In genomic region chr16:42907283-42907701, GRCm38 (mm10) we compare ENCODE assay signal across 8 mouse cellular contexts. TPM values are rescaled to one million over a fixed set of nuclear protein-coding genes. Genes with fewer than 3 reads are reported as not detected.
DNase-seq lines count a peak whose midpoint lies in the region; ATAC-seq lines count a peak whose summit lies in the region.

No protein-coding gene starts in this region.

- peaks cover 8% of the 10 kb centered on the region for H3K4me1 ChIP-seq in embryonic facial prominence, embryonic 12.5 days
- H3K4me1 ChIP-seq in limb, embryonic 11.5 days (ENCODE audit: control insufficient read depth, insufficient read depth, low read length): no peaks in the 10 kb centered on the region
- peaks cover 15% of the 10 kb centered on the region; the same call in 1 of the 2 replicates for H3K4me1 ChIP-seq in midbrain, embryonic 13.5 days (replicated peaks)

- intact Hi-C loops in left cerebral cortex, postnatal 4 days (cut with DNase I): no loop called here

- peak; percentile 22 to 25 for DNase-seq in urinary bladder, postnatal 36 days (ENCODE audit: low spot score in 2 of 2)
- no peak for DNase-seq in urinary bladder, postnatal 10 days (ENCODE audit: low spot score)
- peak; percentile 15 for DNase-seq in heart, postnatal 4 days
- no peak for DNase-seq in limb, embryonic 11.5 days (ENCODE audit: low spot score)
- DNase-seq in thymus, postnatal 25 days: peak; percentile 49
- no peak for DNase-seq in left cerebral cortex, postnatal 4 days

- H3K36me3 ChIP-seq in embryonic facial prominence, embryonic 12.5 days: no peaks in the 10 kb centered on the region
- H3K36me3 ChIP-seq in limb, embryonic 11.5 days (ENCODE audit: control insufficient read depth, insufficient read depth, low read length): no peaks in the 10 kb centered on the region
- no peaks in the 10 kb centered on the region for H3K36me3 ChIP-seq in midbrain, embryonic 13.5 days

- ATAC-seq in embryonic facial prominence, embryonic 12.5 days (ENCODE audit: insufficient number of reproducible peaks, insufficient read depth, low FRiP score, low TSS enrichment): no peak
- no peak for ATAC-seq in limb, embryonic 11.5 days (ENCODE audit: insufficient number of reproducible peaks, low FRiP score, low TSS enrichment, low read depth)
- 0 out of 2 replicates have a peak, but pooled peaks have one; percentile 45 for ATAC-seq in midbrain, embryonic 13.5 days

- no peaks in the 10 kb centered on the region for H3K9me3 ChIP-seq in embryonic facial prominence, embryonic 12.5 days
- no peaks in the 10 kb centered on the region for H3K9me3 ChIP-seq in limb, embryonic 11.5 days (ENCODE audit: control insufficient read depth, low read length)
- H3K9me3 ChIP-seq in midbrain, embryonic 13.5 days: no peaks in the 10 kb centered on the region

- WGBS in embryonic facial prominence, embryonic 12.5 days: 22% methylated on average over 4 of the region's 4 CpGs
- WGBS in limb, embryonic 11.5 days: 42% methylated on average over 4 of the region's 4 CpGs
- 37% methylated on average over 4 of the region's 4 CpGs for WGBS in midbrain, embryonic 13.5 days

- peak overlapping the region; percentile 36 for H3K4me2 ChIP-seq in embryonic facial prominence, embryonic 12.5 days (replicated peaks)
- no peak overlapping the region; the same call in 1 of the 2 replicates for H3K4me2 ChIP-seq in limb, embryonic 11.5 days (ENCODE audit: low read depth, severe bottlenecking)
- H3K4me2 ChIP-seq in midbrain, embryonic 13.5 days (replicated peaks): peak overlapping the region; percentile 34

- 0 out of 2 replicates have a peak overlapping the region, but pooled peaks have one; percentile 12 for H3K9ac ChIP-seq in embryonic facial prominence, embryonic 12.5 days
- peak overlapping the region; percentile 22; the same call in 1 of the 2 replicates for H3K9ac ChIP-seq in limb, embryonic 11.5 days (ENCODE audit: low read length)
- peak overlapping the region; percentile 3; the same call in 1 of the 2 replicates for H3K9ac ChIP-seq in midbrain, embryonic 13.5 days (replicated peaks)

- H3K27me3 ChIP-seq in embryonic facial prominence, embryonic 12.5 days: no peaks in the 10 kb centered on the region
- no peaks in the 10 kb centered on the region for H3K27me3 ChIP-seq in limb, embryonic 11.5 days (ENCODE audit: control insufficient read depth, insufficient read depth, low read length)
- no peaks in the 10 kb centered on the region for H3K27me3 ChIP-seq in midbrain, embryonic 13.5 days

- peak overlapping the region; percentile 11 for H3K4me3 ChIP-seq in embryonic facial prominence, embryonic 12.5 days
- H3K4me3 ChIP-seq in limb, embryonic 11.5 days (ENCODE audit: low read depth, low read length): no peak overlapping the region
- H3K4me3 ChIP-seq in midbrain, embryonic 13.5 days (replicated peaks): peak overlapping the region; percentile 23

- H3K27ac ChIP-seq in embryonic facial prominence, embryonic 12.5 days: peak overlapping the region; percentile 51
- no peak overlapping the region; the same call in 1 of the 2 replicates for H3K27ac ChIP-seq in limb, embryonic 11.5 days (replicated peaks; ENCODE audit: low read depth, low read length)
- H3K27ac ChIP-seq in midbrain, embryonic 13.5 days: no peak overlapping the region

RNA-seq across cellular contexts. Expression of gene Zbtb20, which starts 31.6 kb away (rescaled TPM):
- 24.1 and 25.8 TPM in 2 replicates for polyA plus RNA-seq in embryonic facial prominence, embryonic 12.5 days (2016; fragmentation: Nextera tagmentation; extraction: Ambion mirVana)
- total RNA-seq in heart, postnatal 4 days (2021): 100 to 1,000 TPM; 102 to 105 TPM
- 12.9 and 14.7 TPM in 2 replicates for polyA plus RNA-seq in limb, embryonic 11.5 days (2014; fragmentation: Nextera tagmentation; extraction: Ambion mirVana)
- 79.2 and 86.5 TPM in 2 replicates for polyA plus RNA-seq in midbrain, embryonic 13.5 days (2015; fragmentation: Nextera tagmentation; extraction: Ambion mirVana)
- 10 to 100 TPM; 93.5 to 99.9 TPM for total RNA-seq in left cerebral cortex, postnatal 4 days (2021)

Comparison
In these comparisons a context has a peak if more than half of its experiments do, and no peak if none do; other contexts are left out.
1. DNase-seq: peak in urinary bladder, postnatal 36 days (2 of 2), heart, postnatal 4 days (single experiment) and thymus, postnatal 25 days (single experiment); none in urinary bladder, postnatal 10 days (single experiment), limb, embryonic 11.5 days (single experiment) and left cerebral cortex, postnatal 4 days (single experiment).
2. Peak in every context shown above with its lines, with median percentiles within 50 percentile points of each other: H3K9ac ChIP-seq.